Mouse (Mus musculus) midbrain, embryonic 12.5 days (tissue): ENCODE measurements around the gene Tshz3. TPM values are rescaled to one million over a fixed set of nuclear protein-coding genes. Genes with fewer than 3 reads are reported as not detected.

Source experiments
- ATAC-seq: fragments of 200-750 bp; cut with Nextera tagmentation; 2 replicates; pipeline ENCODE4 v1.8.0; 2017; ENCODE audit warnings: low read depth, moderate TSS enrichment, moderate library complexity; ENCODE audit not compliant: low FRiP score
- H3K27ac ChIP-seq: fragments of 300-500 bp; sonication (generic); replicated peaks from 2 replicates; pipeline ENCODE4 v1.5.1; 2016; ENCODE audit warnings: mild to moderate bottlenecking
- H3K27me3 ChIP-seq: fragments of 300-500 bp; sonication (generic); 2 replicates; pipeline ENCODE4 v1.6.1; 2016; ENCODE audit warnings: mild to moderate bottlenecking
- H3K36me3 ChIP-seq: fragments of 300-500 bp; sonication (generic); 2 replicates; pipeline ENCODE4 v1.6.1; 2016
- H3K4me1 ChIP-seq: fragments of 300-500 bp; sonication (generic); 2 replicates; pipeline ENCODE4 v1.6.1; 2016
- H3K4me2 ChIP-seq: fragments of 300-500 bp; sonication (generic); replicated peaks from 2 replicates; pipeline ENCODE4 v1.6.1; 2016; ENCODE audit warnings: mild to moderate bottlenecking, moderate library complexity
- H3K4me3 ChIP-seq: fragments of 300-500 bp; sonication (generic); 2 replicates; pipeline ENCODE4 v1.5.1; 2016; ENCODE audit warnings: mild to moderate bottlenecking
- H3K9ac ChIP-seq: fragments of 300-500 bp; sonication (generic); replicated peaks from 2 replicates; pipeline ENCODE4 v1.6.1; 2016; ENCODE audit warnings: mild to moderate bottlenecking, moderate library complexity
- H3K9me3 ChIP-seq: fragments of 300-500 bp; sonication (generic); 2 replicates; pipeline ENCODE4 v1.6.1; 2016; ENCODE audit warnings: mild to moderate bottlenecking
- WGBS: fragments of 180-500 bp; shearing (Covaris S2); methylation state at CpG from one replicate; pipeline ENCODE4 v1.1.7; 2016; 5-methylcytosine and 5-hydroxymethylcytosine counted together
- polyA plus RNA-seq: library from polyadenylated mRNA; unstranded; fragments of >200 nt; fragmentation: Nextera tagmentation; extraction: Ambion mirVana; gene quantifications from 2 replicates; pipeline ENCODE4 v1.2.1, GENCODE M21; 2016

The Tshz3 gene
- polyA plus RNA-seq: 4.9 and 5.6 TPM in 2 replicates

- H3K4me1 ChIP-seq: peaks cover 32% of the 10 kb centered on the region
- ATAC-seq: peak; percentile 62
- H3K36me3 ChIP-seq: no peaks in the 10 kb centered on the region
- H3K9ac ChIP-seq: peak within 1 kb of the TSS; percentile 82
- WGBS: 1% methylated on average over 49 of the region's 88 CpGs
- H3K9me3 ChIP-seq: no peaks in the 10 kb centered on the region
- H3K4me3 ChIP-seq: peak within 1 kb of the TSS; percentile 92
- peak within 1 kb of the TSS; percentile 96 for H3K4me2 ChIP-seq
- H3K27me3 ChIP-seq: peaks cover 45% of the 10 kb centered on the region
- peak within 1 kb of the TSS; percentile 79 for H3K27ac ChIP-seq
Measured at GRCm38 (mm10) chr7:36697856-36698588, at the start of gene Tshz3. TSS of gene Tshz3 (plus strand) at chr7:36698118.

- no peak overlapping the region for H3K9ac ChIP-seq
- peaks cover 14% of the 10 kb centered on the region; the same call in 1 of the 2 replicates for H3K27me3 ChIP-seq
- H3K9me3 ChIP-seq: no peaks in the 10 kb centered on the region
- ATAC-seq: no peak
- H3K4me2 ChIP-seq: no peak overlapping the region
- H3K36me3 ChIP-seq: no peaks in the 10 kb centered on the region
- 93% methylated on average over 4 of the region's 4 CpGs for WGBS
- H3K27ac ChIP-seq: no peak overlapping the region
- no peaks in the 10 kb centered on the region for H3K4me1 ChIP-seq
- H3K4me3 ChIP-seq: no peak overlapping the region
Measured at GRCm38 (mm10) chr7:36655931-36656330, 42.0 kb upstream of the Tshz3 start.

GRCm38 (mm10) chr7:36656401-36656800, 41.5 kb upstream of the Tshz3 start:
- H3K9ac ChIP-seq: no peak overlapping the region
- ATAC-seq: no peak
- H3K4me1 ChIP-seq: no peaks in the 10 kb centered on the region
- no peak overlapping the region for H3K27ac ChIP-seq
- no peak overlapping the region for H3K4me2 ChIP-seq
- no peaks in the 10 kb centered on the region for H3K36me3 ChIP-seq
- no peak overlapping the region for H3K4me3 ChIP-seq
- H3K27me3 ChIP-seq: peaks cover 15% of the 10 kb centered on the region; the same call in 1 of the 2 replicates
- no peaks in the 10 kb centered on the region for H3K9me3 ChIP-seq

- H3K4me3 ChIP-seq: no peak overlapping the region
- ATAC-seq: no peak
- no peaks in the 10 kb centered on the region for H3K36me3 ChIP-seq
- H3K27me3 ChIP-seq: peaks cover 18% of the 10 kb centered on the region
- no peak overlapping the region for H3K27ac ChIP-seq
- no peak overlapping the region for H3K9ac ChIP-seq
- 6% methylated on average over 5 of the region's 5 CpGs for WGBS
- H3K4me1 ChIP-seq: no peaks in the 10 kb centered on the region
- H3K4me2 ChIP-seq: no peak overlapping the region
- H3K9me3 ChIP-seq: no peaks in the 10 kb centered on the region
Measured at GRCm38 (mm10) chr7:36658331-36658730, 39.6 kb upstream of the Tshz3 start.

- WGBS: 90% methylated on average over 7 of the region's 7 CpGs
- ATAC-seq: no peak
Measured at GRCm38 (mm10) chr7:36659265-36659664, 38.7 kb upstream of the Tshz3 start.

GRCm38 (mm10) chr7:36660654-36661053, 37.3 kb upstream of the Tshz3 start:
- Histone ChIP-seq H3K27me3 (peaks cover 13% of the 10 kb centered on the region), H3K27ac (no peak overlapping the region), H3K36me3 (no peaks in the 10 kb centered on the region), H3K4me2 (no peak overlapping the region), H3K9ac (no peak overlapping the region), H3K4me1 (no peaks in the 10 kb centered on the region), H3K4me3 (no peak overlapping the region), H3K9me3 (no peaks in the 10 kb centered on the region)
- WGBS: 74% methylated on average over 9 of the region's 9 CpGs
- no peak for ATAC-seq

More at GRCm38 (mm10) chr7:36659265-36659664, 38.7 kb upstream of the Tshz3 start:
- Histone ChIP-seq H3K4me2 (no peak overlapping the region), H3K4me3 (no peak overlapping the region), H3K27me3 (peaks cover 13% of the 10 kb centered on the region), H3K9me3 (no peaks in the 10 kb centered on the region), H3K4me1 (no peaks in the 10 kb centered on the region), H3K27ac (no peak overlapping the region), H3K9ac (no peak overlapping the region), H3K36me3 (no peaks in the 10 kb centered on the region)

- ATAC-seq: no peak
- 87% methylated on average over 7 of the region's 7 CpGs for WGBS
- H3K9me3 ChIP-seq: no peaks in the 10 kb centered on the region
Measured at GRCm38 (mm10) chr7:36663431-36663830, 34.5 kb upstream of the Tshz3 start.

GRCm38 (mm10) chr7:36667767-36668166, 30.2 kb upstream of the Tshz3 start:
- no peaks in the 10 kb centered on the region for H3K36me3 ChIP-seq
- H3K4me3 ChIP-seq: no peak overlapping the region
- no peak for ATAC-seq
- H3K27ac ChIP-seq: no peak overlapping the region
- WGBS: 79% methylated on average over 5 of the region's 5 CpGs
- no peak overlapping the region for H3K9ac ChIP-seq
- no peaks in the 10 kb centered on the region for H3K4me1 ChIP-seq
- no peaks in the 10 kb centered on the region for H3K9me3 ChIP-seq
- no peaks in the 10 kb centered on the region for H3K27me3 ChIP-seq
- no peak overlapping the region for H3K4me2 ChIP-seq

More at GRCm38 (mm10) chr7:36663431-36663830, 34.5 kb upstream of the Tshz3 start:
- no peak overlapping the region for H3K9ac ChIP-seq
- H3K27me3 ChIP-seq: peaks cover 7% of the 10 kb centered on the region
- no peak overlapping the region for H3K4me3 ChIP-seq
- no peaks in the 10 kb centered on the region for H3K36me3 ChIP-seq
- H3K27ac ChIP-seq: no peak overlapping the region
- no peak overlapping the region for H3K4me2 ChIP-seq
- no peaks in the 10 kb centered on the region for H3K4me1 ChIP-seq

GRCm38 (mm10) chr7:36678031-36678430, 19.9 kb upstream of the Tshz3 start:
- Histone ChIP-seq H3K36me3 (no peaks in the 10 kb centered on the region), H3K27me3 (peaks cover 49% of the 10 kb centered on the region), H3K4me3 (no peak overlapping the region), H3K4me1 (peaks cover 23% of the 10 kb centered on the region), H3K27ac (no peak overlapping the region), H3K9me3 (no peaks in the 10 kb centered on the region), H3K4me2 (peak overlapping the region; percentile 60; the same call in 1 of the 2 replicates), H3K9ac (no peak overlapping the region)
- ATAC-seq: no peak
- WGBS: 7% methylated on average over 8 of the region's 8 CpGs

- peaks cover 23% of the 10 kb centered on the region for H3K4me1 ChIP-seq
- 3% methylated on average over 10 of the region's 10 CpGs for WGBS
- H3K9ac ChIP-seq: no peak overlapping the region
- H3K4me2 ChIP-seq: peak overlapping the region; percentile 60
- peak overlapping the region; percentile 15 for H3K4me3 ChIP-seq
- no peak for ATAC-seq
- H3K36me3 ChIP-seq: no peaks in the 10 kb centered on the region
- no peaks in the 10 kb centered on the region for H3K9me3 ChIP-seq
- H3K27me3 ChIP-seq: peaks cover 49% of the 10 kb centered on the region
- H3K27ac ChIP-seq: no peak overlapping the region
Measured at GRCm38 (mm10) chr7:36678510-36678909, 19.4 kb upstream of the Tshz3 start.

GRCm38 (mm10) chr7:36679031-36679618, 18.8 kb upstream of the Tshz3 start:
- H3K27me3 ChIP-seq: peaks cover 49% of the 10 kb centered on the region
- no peaks in the 10 kb centered on the region for H3K36me3 ChIP-seq
- H3K27ac ChIP-seq: no peak overlapping the region
- H3K4me1 ChIP-seq: peaks cover 23% of the 10 kb centered on the region
- peak; percentile 16; the same call in 1 of the 2 replicates for ATAC-seq
- H3K4me2 ChIP-seq: peak overlapping the region; percentile 60
- peak overlapping the region; percentile 32; the same call in 1 of the 2 replicates for H3K4me3 ChIP-seq
- no peaks in the 10 kb centered on the region for H3K9me3 ChIP-seq
- no peak overlapping the region for H3K9ac ChIP-seq
- 4% methylated on average over 9 of the region's 9 CpGs for WGBS

GRCm38 (mm10) chr7:36679866-36680458, 18.0 kb upstream of the Tshz3 start:
- H3K4me1 ChIP-seq: peaks cover 23% of the 10 kb centered on the region
- H3K9me3 ChIP-seq: no peaks in the 10 kb centered on the region
- H3K9ac ChIP-seq: peak overlapping the region; percentile 31; the same call in 1 of the 2 replicates
- peak; percentile 35; the same call in 1 of the 2 replicates for ATAC-seq
- H3K27ac ChIP-seq: no peak overlapping the region
- peaks cover 49% of the 10 kb centered on the region for H3K27me3 ChIP-seq
- H3K4me2 ChIP-seq: peak overlapping the region; percentile 60
- under 1% methylated on average over 17 of the region's 18 CpGs for WGBS
- no peaks in the 10 kb centered on the region for H3K36me3 ChIP-seq
- H3K4me3 ChIP-seq: peak overlapping the region; percentile 32
